Mouse (Mus musculus): Measurements from ENCODE around the gene Cul3. TPM values are rescaled to one million over a fixed set of nuclear protein-coding genes. Genes with fewer than 3 reads are reported as not detected.

Cul3 gene
- polyA plus RNA-seq, 2 experiments, result 22.9 to 25.8 TPM

DNA sequence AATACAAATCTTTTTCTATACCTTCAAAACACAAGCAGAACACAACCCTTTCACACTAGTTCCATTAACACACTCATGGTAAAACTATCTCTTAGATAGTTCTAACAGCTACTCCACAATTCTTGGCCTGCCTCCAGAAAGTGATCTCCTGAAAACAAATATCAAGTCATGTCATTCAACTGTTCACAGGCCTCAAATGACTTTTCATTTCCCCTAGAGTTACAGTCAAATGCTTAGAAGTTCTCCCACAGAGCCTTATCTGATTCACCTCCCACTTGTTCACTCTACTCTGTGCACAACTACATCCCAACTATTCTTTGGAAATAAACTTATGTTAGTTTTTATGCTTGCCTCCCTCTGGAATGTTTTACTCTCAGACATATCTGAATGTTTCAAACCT, 15.9 kb downstream of the Cul3 start:
- no peaks in the 10 kb centered on the region for H3K27me3 ChIP-seq (ENCODE audit: control insufficient read depth, insufficient read depth, low read length)
- TF ChIP-seq EP300 (IDR thresholded peaks at IDR 0.05; ENCODE audit: low read depth), result no peak
- no peak for TF ChIP-seq CTCF (IDR thresholded peaks at IDR 0.05; ENCODE audit: low read depth)

DNA sequence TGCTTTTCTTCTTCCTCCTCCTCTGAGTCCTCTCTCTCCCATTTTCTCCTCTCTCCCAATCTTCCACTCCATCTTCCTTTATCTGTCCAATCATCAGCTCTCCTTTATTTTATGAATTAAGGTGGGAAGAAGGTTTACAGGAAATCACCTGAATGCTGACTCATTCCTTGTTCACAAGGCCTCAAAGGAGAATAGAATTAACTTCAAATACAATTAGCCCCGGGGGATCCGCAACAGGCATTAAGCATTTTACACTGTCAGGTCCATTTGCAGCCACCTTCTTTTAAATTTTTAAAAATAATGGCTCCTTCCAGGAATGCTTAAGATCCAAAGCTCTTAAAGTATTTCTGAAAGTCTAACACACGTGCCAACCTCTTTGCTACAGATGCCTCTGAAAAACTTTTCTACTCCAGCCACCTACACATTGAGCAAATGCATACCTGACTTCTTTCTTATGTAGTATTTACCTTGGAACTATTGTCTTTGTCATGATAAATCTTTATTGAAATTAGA, 24.7 kb downstream of the Cul3 start:
- DNase-seq (ENCODE audit: low read depth in 3 of 3, low spot score in 3 of 3) (no peak), ATAC-seq (ENCODE audit: insufficient read depth) (no peak)
- Histone ChIP-seq H3K4me2 (ENCODE audit: low read depth) (no peak overlapping the region), H3K4me1 (replicated peaks; ENCODE audit: control insufficient read depth in 2 of 2, insufficient read depth in 2 of 2, low read length in 1 of 2) (no peaks in the 10 kb centered on the region), H3K9me3 (ENCODE audit: control insufficient read depth, low read length) (no peaks in the 10 kb centered on the region), H3K27me3 (ENCODE audit: control insufficient read depth, insufficient read depth, low read length) (no peaks in the 10 kb centered on the region), H3K36me3 (replicated peaks; ENCODE audit: control insufficient read depth, insufficient read depth, low read depth) (no peaks in the 10 kb centered on the region), H3K27ac (no peak overlapping the region), H3K4me3 (ENCODE audit: insufficient read depth in 1 of 2, low read depth in 2 of 2, low read length in 2 of 2) (no peak overlapping the region), H3K9ac (replicated peaks) (no peak overlapping the region)
- WGBS (ENCODE audit: insufficient replicate concordance), result 82% methylated on average over 3 of the region's 3 CpGs
- TF ChIP-seq EP300 (IDR thresholded peaks at IDR 0.05; ENCODE audit: low read depth) (no peak), CTCF (IDR thresholded peaks at IDR 0.05; ENCODE audit: low read depth) (no peak)

More for the DNA sequence above, 15.9 kb downstream of the Cul3 start:
- no peak overlapping the region for H3K9ac ChIP-seq (replicated peaks)
- no peaks in the 10 kb centered on the region for H3K9me3 ChIP-seq (ENCODE audit: control insufficient read depth, low read length)
- H3K4me3 ChIP-seq (ENCODE audit: insufficient read depth in 1 of 2, low read depth in 2 of 2, low read length in 2 of 2), result no peak overlapping the region
- no peak for ATAC-seq (ENCODE audit: insufficient read depth)
- peaks cover 0 to 6% of the 10 kb centered on the region in 2 experiments; a peak in 2 of 4 replicates for H3K4me1 ChIP-seq (replicated peaks; ENCODE audit: control insufficient read depth in 2 of 2, insufficient read depth in 2 of 2, low read length in 1 of 2)
- no peak for DNase-seq (ENCODE audit: low read depth in 3 of 3, low spot score in 3 of 3)
- H3K4me2 ChIP-seq (ENCODE audit: low read depth), result no peak overlapping the region
- no peaks in the 10 kb centered on the region; the same call in 1 of the 2 replicates for H3K36me3 ChIP-seq (replicated peaks; ENCODE audit: control insufficient read depth, insufficient read depth, low read depth)
- H3K27ac ChIP-seq, result no peak overlapping the region

DNA sequence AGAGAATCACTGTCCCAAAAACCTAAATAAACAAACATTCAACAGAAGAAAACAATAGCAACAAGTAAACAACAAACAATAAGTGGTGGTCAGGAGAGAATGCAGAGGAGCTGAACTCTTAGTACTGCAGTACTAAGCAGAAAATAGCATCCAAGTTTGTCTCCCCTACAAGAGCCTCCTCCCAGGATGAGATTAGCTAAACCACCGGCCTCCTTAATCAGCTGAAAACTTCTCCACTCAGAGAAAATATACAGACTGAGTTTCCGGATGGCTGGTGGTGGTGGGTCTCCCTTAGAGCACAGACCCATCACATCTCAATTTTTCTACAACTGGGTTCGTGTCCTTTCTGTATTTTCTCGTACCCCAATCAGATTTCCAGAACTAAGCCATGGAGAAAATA, 47.0 kb downstream of the Cul3 start:
- H3K4me1 ChIP-seq (replicated peaks; ENCODE audit: control insufficient read depth in 2 of 2, insufficient read depth in 2 of 2, low read length in 1 of 2), result peaks cover 6 to 7% of the 10 kb centered on the region in 2 experiments; a peak in 3 of 4 replicates
- H3K4me3 ChIP-seq (ENCODE audit: insufficient read depth in 1 of 2, low read depth in 2 of 2, low read length in 2 of 2), result no peak overlapping the region
- DNase-seq (ENCODE audit: low read depth in 3 of 3, low spot score in 3 of 3), result no peak
- TF ChIP-seq EP300 (IDR thresholded peaks at IDR 0.05; ENCODE audit: low read depth) (no peak), CTCF (IDR thresholded peaks at IDR 0.05; ENCODE audit: low read depth) (no peak)
- ATAC-seq (ENCODE audit: insufficient read depth), result no peak
- no peak overlapping the region for H3K4me2 ChIP-seq (ENCODE audit: low read depth)
- no peaks in the 10 kb centered on the region for H3K27me3 ChIP-seq (ENCODE audit: control insufficient read depth, insufficient read depth, low read length)
- WGBS (ENCODE audit: insufficient replicate concordance), result 24% methylated on average over 4 of the region's 4 CpGs
- no peaks in the 10 kb centered on the region for H3K9me3 ChIP-seq (ENCODE audit: control insufficient read depth, low read length)
- no peaks in the 10 kb centered on the region; the same call in 1 of the 2 replicates for H3K36me3 ChIP-seq (replicated peaks; ENCODE audit: control insufficient read depth, insufficient read depth, low read depth)
- H3K9ac ChIP-seq (replicated peaks), result no peak overlapping the region
- H3K27ac ChIP-seq, result no peak overlapping the region

DNA sequence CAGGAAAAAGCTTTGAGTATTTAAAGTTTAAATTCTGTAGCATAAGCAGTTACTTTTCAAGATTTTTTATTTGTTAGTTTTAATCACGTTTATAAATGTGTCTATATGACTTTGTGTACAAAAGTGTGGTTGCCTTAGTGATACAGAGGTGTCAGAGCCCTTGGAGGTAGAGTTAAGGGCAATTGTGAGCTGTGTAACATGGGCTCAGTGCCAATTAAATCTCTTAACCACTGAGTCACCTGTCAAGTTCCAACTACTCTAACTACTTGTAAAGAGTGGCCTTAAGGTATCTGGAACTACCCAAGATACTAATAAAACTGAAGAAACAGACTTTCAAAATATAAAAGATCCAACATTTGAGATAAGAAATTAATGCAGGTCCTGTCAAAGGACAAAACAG, 61.5 kb downstream of the Cul3 start:
- Histone ChIP-seq H3K4me1 (replicated peaks; ENCODE audit: control insufficient read depth in 2 of 2, insufficient read depth in 2 of 2, low read length in 1 of 2) (no peaks in the 10 kb centered on the region), H3K27ac (no peak overlapping the region), H3K4me2 (ENCODE audit: low read depth) (no peak overlapping the region), H3K9ac (replicated peaks) (no peak overlapping the region), H3K9me3 (ENCODE audit: control insufficient read depth, low read length) (no peaks in the 10 kb centered on the region), H3K36me3 (replicated peaks; ENCODE audit: control insufficient read depth, insufficient read depth, low read depth) (peaks cover 24% of the 10 kb centered on the region), H3K27me3 (ENCODE audit: control insufficient read depth, insufficient read depth, low read length) (no peaks in the 10 kb centered on the region), H3K4me3 (ENCODE audit: insufficient read depth in 1 of 2, low read depth in 2 of 2, low read length in 2 of 2) (no peak overlapping the region)
- ATAC-seq (ENCODE audit: insufficient read depth), result no peak
- no peak for TF ChIP-seq CTCF (IDR thresholded peaks at IDR 0.05; ENCODE audit: low read depth)
- no peak for TF ChIP-seq EP300 (IDR thresholded peaks at IDR 0.05; ENCODE audit: low read depth)
- DNase-seq (ENCODE audit: low read depth in 3 of 3, low spot score in 3 of 3), result no peak
- 75% methylated on average over 1 of the region's 1 CpGs for whole genome bisulfite sequencing (ENCODE audit: insufficient replicate concordance)

DNA sequence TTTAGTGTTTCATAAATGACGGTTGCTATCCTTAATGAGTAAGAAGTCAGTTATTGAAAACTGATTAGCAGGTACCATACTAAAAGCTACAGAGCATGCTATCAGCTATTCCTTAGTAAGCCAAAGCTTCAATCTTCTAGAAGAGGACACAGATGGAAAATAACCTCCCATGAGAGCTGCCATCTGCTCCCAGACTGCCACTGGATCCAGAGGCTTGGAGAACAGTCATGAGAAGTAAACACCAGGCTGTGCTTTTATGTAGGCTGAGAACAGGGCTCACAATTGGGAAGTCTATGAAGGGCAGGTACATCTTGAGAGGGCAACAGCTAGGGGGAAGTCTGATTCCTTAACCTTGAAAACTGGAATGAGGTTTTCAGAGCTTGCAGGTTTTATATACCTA, 79.8 kb downstream of the Cul3 start:
- Histone ChIP-seq H3K9ac (replicated peaks) (no peak overlapping the region), H3K4me3 (ENCODE audit: insufficient read depth in 1 of 2, low read depth in 2 of 2, low read length in 2 of 2) (no peak overlapping the region), H3K4me1 (replicated peaks; ENCODE audit: control insufficient read depth in 2 of 2, insufficient read depth in 2 of 2, low read length in 1 of 2) (no peaks in the 10 kb centered on the region), H3K27ac (no peak overlapping the region), H3K9me3 (ENCODE audit: control insufficient read depth, low read length) (no peaks in the 10 kb centered on the region), H3K27me3 (ENCODE audit: control insufficient read depth, insufficient read depth, low read length) (no peaks in the 10 kb centered on the region), H3K36me3 (replicated peaks; ENCODE audit: control insufficient read depth, insufficient read depth, low read depth) (no peaks in the 10 kb centered on the region), H3K4me2 (ENCODE audit: low read depth) (no peak overlapping the region)
- no peak for ATAC-seq (ENCODE audit: insufficient read depth)
- TF ChIP-seq CTCF (IDR thresholded peaks at IDR 0.05; ENCODE audit: low read depth) (no peak), EP300 (IDR thresholded peaks at IDR 0.05; ENCODE audit: low read depth) (no peak)
- no peak for DNase-seq (ENCODE audit: low read depth in 3 of 3, low spot score in 3 of 3)
- WGBS (ENCODE audit: insufficient replicate concordance), result 71% methylated on average over 1 of the region's 1 CpGs
